27 mouse cellular contexts compared by ENCODE assay signal in genomic region chr7:110030342-110030741, GRCm38 (mm10). TPM values are rescaled to one million over a fixed set of nuclear protein-coding genes. Genes with fewer than 3 reads are reported as not detected.
DNase-seq lines count a peak whose midpoint lies in the region; ATAC-seq and TF ChIP-seq lines count a peak whose summit lies in the region.
"Had no signal": no experiment of that assay in that cellular context is flagged by ENCODE, and none has a peak within 500 bp of the region (broad histone marks: within the 10 kb centered on the region; RNA-seq: fewer than 3 reads in every experiment).

No protein-coding gene starts in this region.

- no peak overlapping the region for H3K4me2 ChIP-seq in lung, embryonic 14.5 days
- H3K4me2 ChIP-seq: forebrain, embryonic 13.5 days; heart, embryonic 12.5 days; heart, embryonic 15.5 days; hindbrain, embryonic 13.5 days; intestine, embryonic 15.5 days had no signal

- no peak overlapping the region for H3K9ac ChIP-seq in lung, embryonic 14.5 days
- H3K9ac ChIP-seq in ES-Bruce4 (ENCODE audit: low read depth, poor library complexity, severe bottlenecking), result no peak overlapping the region
- H3K9ac ChIP-seq: forebrain, embryonic 13.5 days; heart, embryonic 12.5 days; heart, embryonic 15.5 days; hindbrain, embryonic 13.5 days; intestine, embryonic 15.5 days had no signal

- 78% methylated on average over 3 of the region's 3 CpGs for WGBS in lung, embryonic 14.5 days

- no peak overlapping the region for H3K27ac ChIP-seq in lung, embryonic 14.5 days (ENCODE audit: low read depth)
- 0 out of 2 replicates have a peak overlapping the region, but pooled peaks have one; percentile 1 for H3K27ac ChIP-seq in ES-Bruce4 (ENCODE audit: insufficient read depth, low read length)
- H3K27ac ChIP-seq: forebrain, embryonic 10.5 days; forebrain, embryonic 13.5 days; heart, embryonic 15.5 days; hindbrain, embryonic 10.5 days; hindbrain, embryonic 13.5 days; intestine, embryonic 15.5 days had no signal

- no peak for TF ChIP-seq POLR2A in ES-Bruce4 (IDR thresholded peaks at IDR 0.05; ENCODE audit: insufficient read depth, low read length)

- ATAC-seq in lung, embryonic 14.5 days (ENCODE audit: insufficient read depth), result no peak
- ATAC-seq: activated CD4-positive, CD25-positive, alpha-beta regulatory T cell, adult 4 months; forebrain, embryonic 13.5 days; forebrain, embryonic 16.5 days; hindbrain, embryonic 16.5 days; intestine, embryonic 15.5 days had no signal

- TF ChIP-seq EP300 in ES-Bruce4 (IDR thresholded peaks at IDR 0.05; ENCODE audit: insufficient read depth, low read depth, low read length), result no peak

- TF ChIP-seq CTCF in lung, embryonic 14.5 days (IDR thresholded peaks at IDR 0.05; ENCODE audit: low read depth), result no peak
- TF ChIP-seq CTCF in ES-Bruce4 (IDR thresholded peaks at IDR 0.05; ENCODE audit: low read depth, low read length), result no peak

- H3K36me3 ChIP-seq in lung, embryonic 14.5 days (ENCODE audit: insufficient read depth), result peaks cover 74% of the 10 kb centered on the region
- peaks cover 85% of the 10 kb centered on the region for H3K36me3 ChIP-seq in ES-Bruce4 (ENCODE audit: control insufficient read depth, insufficient read depth, low read length, poor library complexity, severe bottlenecking)

- DNase-seq in lung, embryonic 14.5 days, result peak; percentile 7
- DNase-seq in lung, postnatal 25 days (ENCODE audit: low spot score), result no peak
- peak; percentile 15 for DNase-seq in brain, adult 2 months (ENCODE audit: low read depth, low spot score)
- no peak for DNase-seq in layer of hippocampus, postnatal 36 days
- DNase-seq in right cerebral cortex, postnatal 4 days, result no peak
- DNase-seq: adrenal gland, adult 8-10 months; adrenal gland, postnatal 36 days; B cell, adult 2 months; cerebellum, adult 18-20 months; cerebellum, adult 9-10 months; cerebellum, postnatal 14 days; gastrocnemius, postnatal 10 days; gastrocnemius, postnatal 36 days; heart, postnatal 10 days; heart, postnatal 36 days had no signal

- no peaks in the 10 kb centered on the region for H3K4me1 ChIP-seq in lung, embryonic 14.5 days (ENCODE audit: insufficient read depth)
- no peaks in the 10 kb centered on the region for H3K4me1 ChIP-seq in ES-Bruce4 (ENCODE audit: control insufficient read depth, insufficient read depth, low read length)
- H3K4me1 ChIP-seq: forebrain, embryonic 10.5 days; forebrain, embryonic 13.5 days; hindbrain, embryonic 10.5 days; hindbrain, embryonic 13.5 days; intestine, embryonic 15.5 days had no signal

- no peaks in the 10 kb centered on the region for H3K9me3 ChIP-seq in lung, embryonic 14.5 days (ENCODE audit: low read depth, low read length)
- H3K9me3 ChIP-seq in ES-Bruce4 (replicated peaks; ENCODE audit: control insufficient read depth, insufficient read depth, low read length, poor library complexity, severe bottlenecking), result no peaks in the 10 kb centered on the region
- H3K9me3 ChIP-seq: forebrain, embryonic 10.5 days; forebrain, embryonic 13.5 days; heart, embryonic 12.5 days; heart, embryonic 15.5 days; hindbrain, embryonic 10.5 days; hindbrain, embryonic 13.5 days; intestine, embryonic 15.5 days had no signal

- H3K4me3 ChIP-seq in lung, embryonic 14.5 days (ENCODE audit: low read depth, low read length), result no peak overlapping the region
- H3K4me3 ChIP-seq in ES-Bruce4 (ENCODE audit: low read depth, low read length), result no peak overlapping the region
- H3K4me3 ChIP-seq: forebrain, embryonic 10.5 days; forebrain, embryonic 13.5 days; heart, embryonic 12.5 days; heart, embryonic 15.5 days; hindbrain, embryonic 10.5 days; hindbrain, embryonic 13.5 days; intestine, embryonic 15.5 days had no signal

- no peaks in the 10 kb centered on the region for H3K27me3 ChIP-seq in lung, embryonic 14.5 days (ENCODE audit: insufficient read depth, low read length)
- H3K27me3 ChIP-seq in ES-Bruce4 (ENCODE audit: control insufficient read depth, insufficient read depth, low read length, poor library complexity, severe bottlenecking), result no peaks in the 10 kb centered on the region
- H3K27me3 ChIP-seq: CH12.LX; forebrain, embryonic 13.5 days; heart, embryonic 12.5 days; heart, embryonic 15.5 days; hindbrain, embryonic 13.5 days; intestine, embryonic 15.5 days had no signal

RNA-seq across cellular contexts. Expression of gene Ipo7, which starts 12.3 kb away (rescaled TPM):
- 20.0 and 21.8 TPM in 2 replicates for polyA plus RNA-seq in lung, embryonic 14.5 days (2014; fragmentation: Nextera tagmentation; extraction: Ambion mirVana)
- polyA plus RNA-seq in ES-Bruce4 (2011; ENCODE audit: insufficient read depth, insufficient read length, low read depth, missing spikeins), result 249 and 281 TPM in 2 replicates
- 100 to 1,000 TPM; 106 to 111 TPM for total RNA-seq in layer of hippocampus, postnatal 36 days (2021)

RNA-seq across cellular contexts. Expression of gene Zfp143, which starts 30.7 kb away (rescaled TPM):
- 21.9 and 23.9 TPM in 2 replicates for polyA plus RNA-seq in lung, embryonic 14.5 days (2014; fragmentation: Nextera tagmentation; extraction: Ambion mirVana)
- polyA plus RNA-seq in ES-Bruce4 (2011; ENCODE audit: insufficient read depth, insufficient read length, low read depth, missing spikeins), result 40.0 and 42.7 TPM in 2 replicates
- total RNA-seq in layer of hippocampus, postnatal 36 days (2021), result 10 to 100 TPM; 11.5 to 13.7 TPM

RNA-seq across cellular contexts. Expression of gene Tmem41b, which starts 43.6 kb away (rescaled TPM):
- 67.0 and 67.7 TPM in 2 replicates for polyA plus RNA-seq in lung, embryonic 14.5 days (2014; fragmentation: Nextera tagmentation; extraction: Ambion mirVana)
- polyA plus RNA-seq in ES-Bruce4 (2011; ENCODE audit: insufficient read depth, insufficient read length, low read depth, missing spikeins), result 51.9 and 60.9 TPM in 2 replicates
- 10 to 100 TPM; 49.2 to 52.9 TPM for total RNA-seq in layer of hippocampus, postnatal 36 days (2021)

Comparison
In these comparisons a context has a peak if more than half of its experiments do, and no peak if none do; other contexts are left out.
1. DNase-seq: peak in lung, embryonic 14.5 days (single experiment) and brain, adult 2 months (single experiment); none in lung, postnatal 25 days (single experiment), layer of hippocampus, postnatal 36 days (0 of 2) and right cerebral cortex, postnatal 4 days (single experiment).
2. RNA of gene Ipo7, which starts 12.3 kb away (polyA plus RNA-seq): 249 to 281 TPM in ES-Bruce4; 20.0 to 21.8 TPM in lung, embryonic 14.5 days; every median in the first group is over 10 times any median in the second.